Mouse (Mus musculus): Measurements from ENCODE around the gene Luc7l2. TPM values are rescaled to one million over a fixed set of nuclear protein-coding genes. Genes with fewer than 3 reads are reported as not detected.
"Not testable (repeated sequence)": the region's sequence is repeated elsewhere in the genome, so short reads cannot be mapped to it uniquely, and the experiment has no call there.

Luc7l2 gene
- polyA plus RNA-seq, 1 experiment from 2014 or later: 58.2 TPM

GRCm38 (mm10) chr6:38535366-38535690 lies 15.8 kb upstream of the Luc7l2 start:
- H3K4me3 ChIP-seq (replicated peaks): peak overlapping the region; percentile 78
- peak overlapping the region; percentile 70 for H3K4me2 ChIP-seq
- H3K4me1 ChIP-seq (replicated peaks): peaks cover 5% of the 10 kb centered on the region; the same call in 1 of the 2 replicates
- no peak for ATAC-seq (ENCODE audit: insufficient number of reproducible peaks, insufficient read depth, low FRiP score, low TSS enrichment, low read depth)
- no peaks in the 10 kb centered on the region for H3K9me3 ChIP-seq
- H3K27ac ChIP-seq: peak overlapping the region; percentile 96
- H3K27me3 ChIP-seq: no peaks in the 10 kb centered on the region
- WGBS: 3% methylated on average over 9 of the region's 9 CpGs
- H3K9ac ChIP-seq (replicated peaks): peak overlapping the region; percentile 81
- peaks cover 7% of the 10 kb centered on the region for H3K36me3 ChIP-seq

- ATAC-seq (ENCODE audit: insufficient number of reproducible peaks, insufficient read depth, low FRiP score, low TSS enrichment, low read depth): no peak
- Histone ChIP-seq H3K4me1 (replicated peaks) (peaks cover 5% of the 10 kb centered on the region; the same call in 1 of the 2 replicates), H3K27me3 (no peaks in the 10 kb centered on the region), H3K36me3 (peaks cover 11% of the 10 kb centered on the region), H3K9me3 (no peaks in the 10 kb centered on the region), H3K4me2 (peak overlapping the region; percentile 70), H3K27ac (no peak overlapping the region), H3K9ac (replicated peaks) (no peak overlapping the region), H3K4me3 (replicated peaks) (peak overlapping the region; percentile 78)
- 88% methylated on average over 1 of the region's 1 CpGs for WGBS
These were observed 15.3 kb upstream of the Luc7l2 start for GRCm38 (mm10) chr6:38535788-38536187.

GRCm38 (mm10) chr6:38544141-38544540 lies 7.0 kb upstream of the Luc7l2 start:
- H3K9ac ChIP-seq (replicated peaks); H3K4me2 ChIP-seq; H3K27ac ChIP-seq; ATAC-seq (ENCODE audit: insufficient number of reproducible peaks, insufficient read depth, low FRiP score, low TSS enrichment, low read depth); H3K9me3 ChIP-seq; H3K4me3 ChIP-seq (replicated peaks); H3K27me3 ChIP-seq; H3K4me1 ChIP-seq (replicated peaks): not testable (repeated sequence)
- WGBS: 92% methylated on average over 5 of the region's 5 CpGs
- H3K36me3 ChIP-seq: peaks cover 14% of the 10 kb centered on the region

GRCm38 (mm10) chr6:38547005-38547404 lies 4.1 kb upstream of the Luc7l2 start:
- not testable (repeated sequence) for H3K9me3 ChIP-seq; H3K4me2 ChIP-seq; H3K27me3 ChIP-seq; H3K27ac ChIP-seq; H3K4me1 ChIP-seq (replicated peaks); H3K36me3 ChIP-seq; ATAC-seq (ENCODE audit: insufficient number of reproducible peaks, insufficient read depth, low FRiP score, low TSS enrichment, low read depth); H3K9ac ChIP-seq (replicated peaks); H3K4me3 ChIP-seq (replicated peaks)
- WGBS: 84% methylated on average over 2 of the region's 2 CpGs

- H3K27ac ChIP-seq: no peak overlapping the region
- no peaks in the 10 kb centered on the region for H3K36me3 ChIP-seq
- no peak overlapping the region for H3K4me3 ChIP-seq (replicated peaks)
- H3K9me3 ChIP-seq: no peaks in the 10 kb centered on the region
- H3K9ac ChIP-seq (replicated peaks): no peak overlapping the region
- WGBS: 89% methylated on average over 1 of the region's 1 CpGs
- H3K27me3 ChIP-seq: no peaks in the 10 kb centered on the region
- no peaks in the 10 kb centered on the region for H3K4me1 ChIP-seq (replicated peaks)
- H3K4me2 ChIP-seq: no peak overlapping the region
- ATAC-seq (ENCODE audit: insufficient number of reproducible peaks, insufficient read depth, low FRiP score, low TSS enrichment, low read depth): no peak
These were observed 3.4 kb upstream of the Luc7l2 start for GRCm38 (mm10) chr6:38547707-38548106.

- not testable (repeated sequence) for H3K4me2 ChIP-seq; H3K4me3 ChIP-seq (replicated peaks); H3K36me3 ChIP-seq; H3K9ac ChIP-seq (replicated peaks); H3K4me1 ChIP-seq (replicated peaks); H3K9me3 ChIP-seq; H3K27me3 ChIP-seq; ATAC-seq (ENCODE audit: insufficient number of reproducible peaks, insufficient read depth, low FRiP score, low TSS enrichment, low read depth); H3K27ac ChIP-seq
- WGBS: 93% methylated on average over 7 of the region's 7 CpGs
These were observed 2.5 kb upstream of the Luc7l2 start for GRCm38 (mm10) chr6:38548595-38548994.

DNA sequence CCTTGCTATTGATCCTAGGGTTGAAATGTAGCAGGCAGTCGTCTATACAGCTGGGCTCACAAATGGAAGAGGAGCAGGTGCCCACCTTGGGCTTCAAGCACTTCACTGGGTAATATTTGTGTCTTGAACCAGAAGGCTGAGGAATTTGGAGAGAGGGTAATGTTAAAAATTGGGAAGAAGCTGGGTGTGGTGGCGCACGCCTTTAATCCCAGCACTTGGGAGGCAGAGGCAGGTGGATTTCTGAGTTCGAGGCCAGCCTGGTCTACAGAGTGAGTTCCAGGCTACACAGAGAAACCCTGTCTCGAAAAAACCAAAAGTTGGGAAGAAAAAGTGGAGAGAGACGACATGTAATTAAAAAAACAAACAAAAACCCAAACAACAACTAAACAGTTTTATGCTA lies 1.3 kb upstream of the Luc7l2 start:
- peak overlapping the region; percentile 84; the same call in 1 of the 2 replicates for H3K9ac ChIP-seq (replicated peaks)
- H3K4me2 ChIP-seq: peak overlapping the region; percentile 66
- not testable (repeated sequence) for ATAC-seq (ENCODE audit: insufficient number of reproducible peaks, insufficient read depth, low FRiP score, low TSS enrichment, low read depth); H3K36me3 ChIP-seq; H3K27me3 ChIP-seq; H3K9me3 ChIP-seq; H3K4me1 ChIP-seq (replicated peaks)
- 86% methylated on average over 6 of the region's 6 CpGs for WGBS
- peak overlapping the region; percentile 77; the same call in 1 of the 2 replicates for H3K4me3 ChIP-seq (replicated peaks)
- H3K27ac ChIP-seq: peak overlapping the region; percentile 99; the same call in 1 of the 2 replicates

- ATAC-seq (ENCODE audit: insufficient number of reproducible peaks, insufficient read depth, low FRiP score, low TSS enrichment, low read depth): 0 out of 2 replicates have a peak, but pooled peaks have one; percentile 7
- WGBS: 10% methylated on average over 28 of the region's 28 CpGs
These were observed 678 bp upstream of the Luc7l2 start for GRCm38 (mm10) chr6:38550250-38551061.

DNA sequence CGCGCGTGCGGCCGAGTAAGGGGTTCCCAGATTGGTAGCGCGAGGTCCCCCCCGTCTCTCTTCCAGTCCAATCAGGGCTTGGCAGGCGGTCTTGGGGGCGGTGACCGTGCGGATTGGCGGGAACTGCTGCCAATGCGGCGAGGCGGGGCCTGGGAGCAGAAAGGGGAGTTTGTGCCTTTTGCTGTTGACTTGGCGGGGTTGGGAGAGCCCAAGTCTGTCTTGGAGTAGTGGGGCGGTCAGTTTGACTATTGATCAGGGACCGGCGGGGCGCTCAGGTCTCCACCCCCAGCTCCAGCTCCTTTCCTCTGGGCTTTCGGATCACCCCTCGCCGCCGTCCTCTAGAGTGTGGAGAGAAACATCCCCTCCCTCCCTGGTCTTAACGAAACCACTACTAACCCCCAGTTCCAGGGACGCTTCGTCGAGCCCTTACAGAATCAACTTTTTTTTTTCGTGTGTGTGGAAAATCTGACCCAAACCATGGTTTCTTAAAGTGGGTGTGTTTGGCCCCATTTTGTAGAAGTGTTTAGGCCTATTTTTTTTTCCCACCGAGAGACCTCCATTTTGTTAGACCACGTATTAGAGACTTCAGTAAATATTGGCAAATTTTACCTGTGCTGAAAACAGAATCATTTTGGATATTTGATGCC lies 978 bp downstream of the Luc7l2 start:
- Histone ChIP-seq H3K4me3 (replicated peaks) (peak overlapping the region; percentile 77), H3K9me3 (no peaks in the 10 kb centered on the region), H3K9ac (replicated peaks) (peak overlapping the region; percentile 93), H3K4me1 (replicated peaks) (peaks cover 9% of the 10 kb centered on the region), H3K27ac (peak overlapping the region; percentile 99), H3K4me2 (peak overlapping the region; percentile 53), H3K36me3 (peaks cover 16% of the 10 kb centered on the region), H3K27me3 (no peaks in the 10 kb centered on the region)
- ATAC-seq (ENCODE audit: insufficient number of reproducible peaks, insufficient read depth, low FRiP score, low TSS enrichment, low read depth): peak; percentile 94
- WGBS: under 1% methylated on average over 32 of the region's 32 CpGs

More at GRCm38 (mm10) chr6:38550250-38551061, 678 bp upstream of the Luc7l2 start:
- Histone ChIP-seq H3K27me3 (no peaks in the 10 kb centered on the region), H3K4me1 (replicated peaks) (peaks cover 6% of the 10 kb centered on the region), H3K4me2 (peak overlapping the region; percentile 66), H3K36me3 (peaks cover 8% of the 10 kb centered on the region), H3K9ac (replicated peaks) (peak overlapping the region; percentile 84), H3K4me3 (replicated peaks) (peak overlapping the region; percentile 77), H3K27ac (peak overlapping the region; percentile 99), H3K9me3 (no peaks in the 10 kb centered on the region)

GRCm38 (mm10) chr6:38552636-38553000 lies 1.5 kb downstream of the Luc7l2 start:
- no peak overlapping the region for H3K27ac ChIP-seq

DNA sequence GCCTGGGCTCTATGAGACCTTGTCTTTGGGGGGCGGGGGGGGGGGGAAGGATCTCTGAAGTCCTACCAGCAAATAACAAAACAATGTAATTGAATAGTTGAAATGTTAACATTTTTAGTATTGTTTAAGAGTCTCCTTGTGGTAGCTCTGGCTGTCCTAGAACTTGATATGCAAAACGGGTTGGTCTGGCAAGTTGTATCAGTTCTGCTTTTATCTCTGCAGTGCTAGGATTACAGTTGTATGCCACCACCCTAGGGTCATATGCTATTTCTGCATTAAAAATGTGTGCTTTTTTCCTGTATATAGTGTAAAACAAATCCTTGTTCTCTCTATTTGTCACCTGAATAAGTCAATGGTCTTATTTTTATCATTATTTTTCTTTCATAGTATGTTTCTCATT lies 25.0 kb downstream of the Luc7l2 start:
- H3K9ac ChIP-seq (replicated peaks): no peak overlapping the region
- no peak overlapping the region for H3K4me3 ChIP-seq (replicated peaks)
- H3K4me1 ChIP-seq (replicated peaks): no peaks in the 10 kb centered on the region
- ATAC-seq (ENCODE audit: insufficient number of reproducible peaks, insufficient read depth, low FRiP score, low TSS enrichment, low read depth): no peak
- peaks cover 72% of the 10 kb centered on the region for H3K36me3 ChIP-seq
- no peak overlapping the region for H3K27ac ChIP-seq
- no peaks in the 10 kb centered on the region for H3K27me3 ChIP-seq
- no peak overlapping the region for H3K4me2 ChIP-seq
- no peaks in the 10 kb centered on the region for H3K9me3 ChIP-seq
- WGBS: 88% methylated on average over 2 of the region's 2 CpGs

More at GRCm38 (mm10) chr6:38552636-38553000, 1.5 kb downstream of the Luc7l2 start:
- peak overlapping the region; percentile 53 for H3K4me2 ChIP-seq
- peak overlapping the region; percentile 93; the same call in 1 of the 2 replicates for H3K9ac ChIP-seq (replicated peaks)
- H3K36me3 ChIP-seq: peaks cover 18% of the 10 kb centered on the region
- H3K27me3 ChIP-seq: no peaks in the 10 kb centered on the region
- no peaks in the 10 kb centered on the region for H3K9me3 ChIP-seq
- peaks cover 9% of the 10 kb centered on the region for H3K4me1 ChIP-seq (replicated peaks)
- peak overlapping the region; percentile 77 for H3K4me3 ChIP-seq (replicated peaks)
- 26% methylated on average over 5 of the region's 5 CpGs for WGBS
- no peak for ATAC-seq (ENCODE audit: insufficient number of reproducible peaks, insufficient read depth, low FRiP score, low TSS enrichment, low read depth)
